Mouse (Mus musculus) c-Kit-positive CD71-positive TER-119-negative erythroid progenitor cells, embryonic 14.5 days (primary cell): ENCODE results near the gene Slc25a48.
A peak's percentile ranks its signal among the peaks of the same experiment; 100 is the strongest.

ENCODE experiments used
- DNase-seq: peaks from one replicate; pipeline ENCODE4 v3.0.0-alpha.2; 2013; ENCODE audit warnings: low read depth

Gene Slc25a48

GRCm38 (mm10) chr13:56513595-56513994 is 75.4 kb downstream of the Slc25a48 start:
- DNase-seq, result no peak

- no peak for DNase-seq
Observed at GRCm38 (mm10) chr13:56516311-56516710, 78.2 kb downstream of the Slc25a48 start.

GRCm38 (mm10) chr13:56516816-56517215 is 78.7 kb downstream of the Slc25a48 start:
- no peak for DNase-seq

- DNase-seq, result peak; percentile 70
Observed at GRCm38 (mm10) chr13:56522081-56522820, 84.1 kb downstream of the Slc25a48 start, which contains the start of gene Fbxl21. Fbxl21 (plus strand) TSS chr13:56522472.

GRCm38 (mm10) chr13:56522821-56523167 is 84.6 kb downstream of the Slc25a48 start:
- no peak for DNase-seq
